Mouse (Mus musculus) ZHBTc4 (cell line): Measurements from ENCODE around the gene Nobox.

Experiments
- DNase-seq: peaks from one replicate; pipeline ENCODE4 v3.0.0-alpha.2; 2011; ENCODE audit warnings: low read depth, low spot score

Nobox gene

DNA sequence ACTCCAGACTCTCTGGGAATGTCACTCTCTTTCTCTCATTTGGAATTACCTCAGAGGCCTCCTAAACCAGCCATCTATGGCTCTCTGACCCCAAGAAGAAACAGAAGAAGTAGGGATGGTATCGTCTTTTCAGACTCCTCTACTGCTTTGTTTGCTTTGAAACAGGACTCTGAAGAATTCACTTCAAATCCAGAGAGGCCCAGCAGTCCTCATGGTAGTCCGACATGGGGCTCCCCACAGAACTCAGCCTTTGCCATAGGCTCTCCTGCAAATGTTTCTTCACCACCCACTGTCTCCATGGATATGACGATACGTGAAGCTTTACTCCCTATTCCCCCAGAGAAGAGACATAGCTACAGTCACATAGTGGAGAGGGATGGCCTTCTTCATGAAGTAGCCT, 35.2 kb downstream of the Nobox start:
- no peak for DNase-seq

GRCm38 (mm10) chr6:43272597-43272996, 36.8 kb downstream of the Nobox start:
- DNase-seq, result no peak

- peak; percentile 12 for DNase-seq
Measured at GRCm38 (mm10) chr6:43266356-43266755, 43.0 kb downstream of the Nobox start.

DNA sequence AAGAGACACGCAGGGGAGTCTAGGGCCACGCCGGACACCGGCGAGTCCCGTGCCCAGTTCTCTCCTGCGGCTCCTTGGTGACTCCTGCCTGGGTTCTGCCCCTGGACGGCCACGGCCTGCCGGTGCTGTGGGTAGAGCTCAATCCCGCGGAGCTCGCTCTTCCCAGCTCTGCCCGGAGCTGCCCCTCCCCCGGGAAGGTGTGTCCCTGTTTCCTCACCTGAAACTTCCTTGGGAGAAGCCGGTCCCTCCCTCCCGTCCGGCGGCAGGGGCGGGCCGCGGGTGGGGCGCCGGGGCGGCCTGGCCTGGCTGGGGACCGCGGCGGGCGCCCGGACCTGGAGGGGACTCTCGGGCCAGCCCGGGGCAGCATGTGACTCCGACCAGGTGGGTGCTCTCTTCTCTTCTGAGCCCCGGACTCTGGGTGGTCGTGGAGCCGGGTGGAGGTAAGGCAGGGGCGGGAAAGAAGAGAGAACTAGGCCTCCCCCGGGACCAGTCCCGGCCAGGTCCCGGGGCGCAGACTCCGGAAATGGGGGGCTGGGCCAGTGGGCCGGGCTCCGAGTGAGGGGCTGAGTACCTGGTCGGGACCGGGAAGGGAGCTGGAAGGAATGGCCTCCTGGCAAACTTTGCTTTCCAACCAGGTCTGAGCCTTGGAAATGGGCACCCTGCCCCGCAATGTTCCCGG, 43.9 kb downstream of the Nobox start, which contains the start of gene Arhgef5:
Gene Arhgef5, plus strand, starts transcription at position 220 of the 679 bp plus-strand sequence.
- peak; percentile 48 for DNase-seq

GRCm38 (mm10) chr6:43260756-43261155, 48.6 kb downstream of the Nobox start:
- no peak for DNase-seq

GRCm38 (mm10) chr6:43254193-43254926, 55.0 kb downstream of the Nobox start:
- peak; percentile 19 for DNase-seq
